Mouse (Mus musculus) stomach, postnatal 0 days (tissue): ENCODE measurements at regions not wholly inside any gene's neighbourhood (a gene's known extent, or its start where the extent isn't known, plus 50 kb on each side); places are given as distances from the start of the nearest gene placed in this dataset.

ENCODE experiments used
- ATAC-seq: fragments of 200-750 bp; cut with Nextera tagmentation; 2 replicates; pipeline ENCODE4 v1.8.0; 2017; ENCODE audit not compliant: low FRiP score, low TSS enrichment
- DNase-seq: peaks from one replicate; pipeline ENCODE4 v3.0.0-alpha.2; 2016; ENCODE audit warnings: low spot score
- H3K27ac ChIP-seq: fragments of 300-500 bp; sonication (generic); replicated peaks from 2 replicates; pipeline ENCODE4 v1.5.1; 2014; ENCODE audit warnings: mild to moderate bottlenecking, control low read depth
- H3K27me3 ChIP-seq: fragments of 300-500 bp; sonication (generic); 2 replicates; pipeline ENCODE4 v1.6.1; 2014; ENCODE audit warnings: low read length; ENCODE audit not compliant: control insufficient read depth, insufficient read depth
- H3K36me3 ChIP-seq: fragments of 300-500 bp; sonication (generic); 2 replicates; pipeline ENCODE4 v1.6.1; 2014; ENCODE audit warnings: low read length, mixed read lengths; ENCODE audit not compliant: control insufficient read depth, insufficient read depth
- H3K4me1 ChIP-seq: fragments of 300-500 bp; sonication (generic); replicated peaks from 2 replicates; pipeline ENCODE4 v1.6.1; 2014; ENCODE audit warnings: antibody characterized with exemption; ENCODE audit not compliant: control insufficient read depth, insufficient read depth
- H3K4me2 ChIP-seq: fragments of 300-500 bp; sonication (generic); replicated peaks from 2 replicates; pipeline ENCODE4 v1.6.1; 2014; ENCODE audit warnings: low read depth, mild to moderate bottlenecking, control low read depth, moderate library complexity
- H3K4me3 ChIP-seq: fragments of 300-500 bp; sonication (generic); 2 replicates; pipeline ENCODE4 v1.5.1; 2014; ENCODE audit warnings: low read depth, low read length, control low read depth
- H3K9ac ChIP-seq: fragments of 300-500 bp; sonication (generic); 2 replicates; pipeline ENCODE4 v1.6.1; 2014; ENCODE audit warnings: mild to moderate bottlenecking, low read length, control low read depth, mixed read lengths
- H3K9me3 ChIP-seq: fragments of 300-500 bp; sonication (generic); 2 replicates; pipeline ENCODE4 v1.6.1; 2016; ENCODE audit warnings: low read length; ENCODE audit not compliant: control insufficient read depth
- CTCF ChIP-seq: IDR thresholded peaks from 2 replicates; pipeline ENCODE4 v1.5.1; 2016; ENCODE audit warnings: antibody characterized with exemption, low read depth, mild to moderate bottlenecking, moderate library complexity
- EP300 ChIP-seq: optimal IDR thresholded peaks from 2 replicates; pipeline ENCODE3; 2016; ENCODE audit warnings: antibody characterized with exemption
- WGBS: fragments of 180-500 bp; shearing (Covaris S2); extraction: QIAGEN DNeasy Blood & Tissue Kit; methylation state at CpG from one replicate; pipeline ENCODE4 v1.1.7; 2014; 5-methylcytosine and 5-hydroxymethylcytosine counted together

DNA sequence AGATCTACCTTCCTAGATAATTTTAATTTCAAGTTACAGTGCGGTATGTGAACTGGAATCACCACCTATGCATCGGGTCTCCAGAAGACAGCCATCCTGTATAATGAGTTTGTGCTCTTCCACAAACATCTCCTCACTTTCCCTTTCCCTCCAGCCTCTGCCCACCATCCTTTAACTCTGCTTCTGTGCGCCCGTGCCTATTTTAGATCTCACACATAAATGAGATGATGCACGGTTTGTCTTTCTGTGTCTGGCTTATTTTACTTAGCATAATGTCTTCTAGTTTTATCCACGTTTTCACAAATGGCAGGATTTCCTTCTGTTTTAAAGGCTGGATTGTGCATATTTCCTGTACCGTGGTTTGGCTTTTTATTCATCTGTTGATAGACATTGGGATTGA is 227.8 kb upstream of the Podxl start:
- H3K27me3 ChIP-seq: no peaks in the 10 kb centered on the region
- H3K4me3 ChIP-seq: no peak overlapping the region
- H3K9ac ChIP-seq: no peak overlapping the region
- no peak for DNase-seq
- no peak overlapping the region for H3K4me2 ChIP-seq
- no peaks in the 10 kb centered on the region for H3K36me3 ChIP-seq
- 85% methylated on average over 7 of the region's 7 CpGs for WGBS
- H3K27ac ChIP-seq: no peak overlapping the region
- TF ChIP-seq EP300 (no peak), CTCF (no peak)
- no peaks in the 10 kb centered on the region for H3K4me1 ChIP-seq
- no peak for ATAC-seq
- no peaks in the 10 kb centered on the region for H3K9me3 ChIP-seq

DNA sequence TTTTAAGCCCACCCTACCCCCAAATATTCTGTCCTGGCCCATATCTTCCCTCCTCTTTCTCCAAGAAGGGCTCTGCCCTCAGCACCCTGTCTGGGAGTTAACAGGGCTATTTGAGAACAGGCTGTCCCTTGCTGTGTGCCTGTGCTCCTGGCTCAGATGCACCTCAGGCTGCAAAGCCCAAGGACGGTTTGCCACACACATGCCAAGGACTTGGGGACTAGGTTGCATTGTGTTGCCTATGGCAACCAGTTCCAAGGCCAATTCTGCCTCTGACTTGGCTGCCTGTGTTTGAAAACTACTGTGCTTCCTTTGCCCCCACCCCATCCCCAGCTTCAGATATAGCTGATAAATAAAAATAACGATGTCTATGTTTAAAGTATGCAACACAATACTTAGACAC is 227.1 kb upstream of the Podxl start:
- no peak overlapping the region for H3K9ac ChIP-seq
- TF ChIP-seq EP300 (no peak), CTCF (no peak)
- no peaks in the 10 kb centered on the region for H3K4me1 ChIP-seq
- no peaks in the 10 kb centered on the region for H3K27me3 ChIP-seq
- H3K4me3 ChIP-seq: no peak overlapping the region
- ATAC-seq (no peak), DNase-seq (no peak)
- no peak overlapping the region for H3K27ac ChIP-seq
- 71% methylated on average over 2 of the region's 2 CpGs for WGBS
- H3K9me3 ChIP-seq: no peaks in the 10 kb centered on the region
- no peak overlapping the region for H3K4me2 ChIP-seq
- no peaks in the 10 kb centered on the region for H3K36me3 ChIP-seq

DNA sequence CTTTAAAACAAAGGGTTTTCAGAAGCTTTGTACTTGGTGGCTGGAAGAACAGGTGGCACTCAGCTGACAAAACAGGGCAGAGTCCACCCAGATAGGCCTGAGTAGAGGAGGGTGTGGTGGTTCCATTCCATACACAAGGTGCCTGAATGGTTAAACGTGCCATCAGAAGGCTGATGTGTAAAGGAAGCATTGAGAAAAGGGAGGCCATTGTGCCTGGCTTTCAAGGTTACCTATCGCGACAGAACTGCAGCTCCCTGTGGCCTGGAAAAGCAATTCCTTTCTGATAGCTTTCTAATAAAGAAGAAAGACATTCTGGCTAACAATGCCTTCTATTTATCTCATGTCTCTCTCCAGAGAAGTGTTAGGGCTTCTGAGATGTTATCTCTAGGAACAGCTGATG is 213.1 kb upstream of the Podxl start:
- ATAC-seq (no peak), DNase-seq (no peak)
- Histone ChIP-seq H3K27ac (no peak overlapping the region), H3K36me3 (no peaks in the 10 kb centered on the region), H3K9me3 (no peaks in the 10 kb centered on the region), H3K4me3 (no peak overlapping the region), H3K4me2 (no peak overlapping the region), H3K27me3 (no peaks in the 10 kb centered on the region), H3K4me1 (no peaks in the 10 kb centered on the region), H3K9ac (no peak overlapping the region)
- 39% methylated on average over 3 of the region's 3 CpGs for WGBS
- no peak for TF ChIP-seq CTCF
- no peak for TF ChIP-seq EP300

DNA sequence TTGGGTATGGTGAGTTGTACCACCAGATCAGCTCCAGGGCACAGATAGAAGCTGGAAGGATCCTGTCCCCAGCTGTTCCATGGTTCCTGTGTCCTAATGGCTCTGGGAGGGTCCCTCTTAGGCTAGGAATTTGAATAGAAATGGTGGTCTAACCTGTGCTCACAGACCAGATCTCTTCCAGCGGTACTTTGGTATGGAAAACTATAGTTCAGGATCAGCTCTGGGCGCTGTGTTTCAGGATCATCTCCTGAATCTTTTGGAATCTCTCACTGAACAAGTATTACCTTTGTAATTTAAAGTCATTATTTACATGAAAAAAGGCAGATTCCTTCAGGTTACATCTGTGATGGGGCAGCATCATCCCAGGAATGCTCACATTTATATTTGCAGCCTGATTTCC is 208.1 kb upstream of the Podxl start:
- H3K9me3 ChIP-seq: no peaks in the 10 kb centered on the region
- H3K9ac ChIP-seq: no peak overlapping the region
- no peak overlapping the region for H3K4me2 ChIP-seq
- no peaks in the 10 kb centered on the region for H3K4me1 ChIP-seq
- TF ChIP-seq EP300 (no peak), CTCF (no peak)
- no peak overlapping the region for H3K4me3 ChIP-seq
- H3K27ac ChIP-seq: no peak overlapping the region
- WGBS: 98% methylated on average over 2 of the region's 2 CpGs
- H3K36me3 ChIP-seq: no peaks in the 10 kb centered on the region
- no peaks in the 10 kb centered on the region for H3K27me3 ChIP-seq
- no peak for ATAC-seq
- DNase-seq: no peak

DNA sequence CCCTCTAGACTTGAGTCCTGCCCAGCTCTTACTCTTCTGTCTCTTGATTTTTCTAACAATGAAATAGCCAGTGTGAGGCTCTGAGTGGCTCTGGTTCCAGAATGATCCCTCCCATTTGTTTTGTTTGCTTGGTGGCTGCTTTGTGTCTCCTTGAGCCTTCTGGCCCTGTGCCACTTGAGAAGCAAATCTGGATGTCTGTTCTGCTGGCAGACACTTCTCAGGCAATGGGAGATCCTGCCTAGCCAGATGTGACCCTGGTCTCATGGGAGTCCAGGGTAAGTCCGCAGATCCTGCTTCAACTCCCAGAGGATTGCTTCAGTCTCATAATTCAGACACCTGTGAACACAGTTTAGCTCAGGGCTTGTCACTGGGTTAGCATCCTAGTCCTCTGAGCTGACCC is 181.8 kb upstream of the Podxl start:
- no peak overlapping the region for H3K4me2 ChIP-seq
- H3K36me3 ChIP-seq: no peaks in the 10 kb centered on the region
- no peaks in the 10 kb centered on the region for H3K4me1 ChIP-seq
- H3K9ac ChIP-seq: no peak overlapping the region
- ATAC-seq (no peak), DNase-seq (no peak)
- 52% methylated on average over 1 of the region's 1 CpGs for WGBS
- H3K4me3 ChIP-seq: no peak overlapping the region
- no peak overlapping the region for H3K27ac ChIP-seq
- H3K27me3 ChIP-seq: no peaks in the 10 kb centered on the region
- TF ChIP-seq CTCF (no peak), EP300 (no peak)
- no peaks in the 10 kb centered on the region for H3K9me3 ChIP-seq

DNA sequence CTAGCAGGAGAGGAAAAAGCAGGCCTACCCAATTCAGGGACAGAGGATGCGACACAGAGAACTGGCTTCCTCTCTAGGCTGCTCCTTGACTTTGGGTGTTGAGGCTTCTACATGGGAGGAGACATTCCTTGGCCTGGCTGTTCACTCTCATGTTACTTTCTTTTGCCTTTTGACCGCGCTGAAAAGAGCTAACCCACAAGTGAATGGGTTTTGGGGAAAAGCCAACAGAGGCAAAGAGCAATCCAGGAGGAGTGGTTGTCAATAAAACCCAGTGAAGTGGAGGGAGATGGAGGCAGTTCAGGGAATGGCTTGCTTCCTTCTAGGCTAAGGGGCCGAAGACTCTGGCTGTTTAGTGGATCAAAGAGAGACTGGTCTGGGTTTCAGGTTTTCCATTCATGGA is 167.6 kb upstream of the Podxl start:
- Histone ChIP-seq H3K36me3 (no peaks in the 10 kb centered on the region), H3K9me3 (no peaks in the 10 kb centered on the region), H3K27ac (no peak overlapping the region), H3K4me1 (no peaks in the 10 kb centered on the region), H3K9ac (no peak overlapping the region), H3K4me3 (no peak overlapping the region), H3K27me3 (no peaks in the 10 kb centered on the region), H3K4me2 (no peak overlapping the region)
- 77% methylated on average over 4 of the region's 4 CpGs for WGBS
- TF ChIP-seq CTCF: no peak
- no peak for TF ChIP-seq EP300
- DNase-seq (no peak), ATAC-seq (no peak)
